Mouse (Mus musculus): ENCODE results near the gene Gne. TPM values are rescaled to one million over a fixed set of nuclear protein-coding genes. Genes with fewer than 3 reads are reported as not detected.
"Not testable (repeated sequence)": the region's sequence is repeated elsewhere in the genome, so short reads cannot be mapped to it uniquely, and the experiment has no call there.

Gene Gne
- polyA plus RNA-seq, 1 experiment from 2014 or later = 26.4 TPM

DNA sequence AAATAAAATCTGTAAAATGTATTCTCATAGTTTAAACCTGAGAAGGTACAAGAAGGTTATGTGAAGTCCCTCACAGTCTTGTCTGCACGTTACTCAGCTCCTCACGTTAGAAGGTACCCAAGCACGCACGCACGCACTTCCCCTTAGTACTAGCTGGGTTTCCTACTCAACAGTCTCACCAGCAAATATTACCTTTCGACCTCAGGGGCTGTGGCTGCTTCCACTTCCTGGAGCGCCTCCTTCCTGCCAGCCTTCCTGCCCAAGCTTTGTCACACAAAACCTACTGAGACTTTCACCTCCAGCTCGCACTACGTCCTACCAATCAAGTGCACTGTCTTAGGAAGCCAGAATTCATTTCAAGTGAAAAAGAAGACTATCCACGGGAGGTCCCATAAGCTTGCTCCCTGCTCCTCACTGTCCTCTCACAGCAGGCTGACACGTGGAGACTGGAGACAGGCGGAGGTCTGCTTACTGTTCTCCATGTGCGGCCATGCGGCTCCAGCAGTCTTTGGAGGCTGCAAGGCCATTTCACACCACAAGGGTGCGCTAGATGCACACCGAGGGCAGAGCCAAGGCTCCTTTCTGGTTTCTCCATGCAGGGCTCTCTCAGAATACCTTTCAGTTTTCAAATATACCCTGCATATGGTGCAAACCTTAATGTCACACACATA, 18.5 kb downstream of the Gne start:
- Histone ChIP-seq H3K9me3 (ENCODE audit: low read length) (no peaks in the 10 kb centered on the region), H3K27ac (ENCODE audit: low read length) (no peak overlapping the region), H3K9ac (replicated peaks; ENCODE audit: low read length) (0 out of 2 replicates have a peak overlapping the region, but pooled peaks have one; percentile 43), H3K36me3 (ENCODE audit: insufficient read depth, low read length) (no peaks in the 10 kb centered on the region), H3K4me1 (ENCODE audit: insufficient read depth, low read length) (peaks cover 4% of the 10 kb centered on the region; the same call in 1 of the 2 replicates), H3K4me3 (ENCODE audit: low read length) (peak overlapping the region; percentile 29; the same call in 1 of the 2 replicates), H3K4me2 (replicated peaks; ENCODE audit: low read depth, low read length) (peak overlapping the region; percentile 49), H3K27me3 (ENCODE audit: insufficient read depth, low read length) (no peaks in the 10 kb centered on the region)
- 27% methylated on average over 16 of the region's 16 CpGs for WGBS
- peak; percentile 90 for ATAC-seq (ENCODE audit: low FRiP score, low TSS enrichment)

DNA sequence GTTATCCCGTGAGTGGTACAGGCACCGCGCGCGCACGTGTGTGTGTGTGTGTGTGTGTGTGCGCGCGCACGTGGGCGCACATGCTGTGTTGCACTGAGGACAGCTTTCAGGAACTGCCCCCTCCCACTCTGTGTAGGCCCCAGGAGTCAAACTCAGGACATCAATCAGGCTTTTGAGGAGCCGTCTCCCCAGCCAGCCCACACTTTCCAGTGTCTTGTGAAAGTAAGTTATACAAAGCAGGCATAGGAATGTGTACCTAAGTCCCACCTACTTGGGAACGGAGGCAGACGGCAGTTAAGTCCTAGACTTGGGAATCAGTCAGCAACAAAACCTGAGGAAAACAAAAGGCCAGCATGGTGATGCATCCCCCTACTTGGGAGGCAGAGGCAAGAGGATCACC, 21.2 kb downstream of the Gne start:
- Histone ChIP-seq H3K27me3 (ENCODE audit: insufficient read depth, low read length) (no peaks in the 10 kb centered on the region), H3K4me2 (replicated peaks; ENCODE audit: low read depth, low read length) (no peak overlapping the region), H3K4me3 (ENCODE audit: low read length) (no peak overlapping the region), H3K9me3 (ENCODE audit: low read length) (no peaks in the 10 kb centered on the region), H3K4me1 (ENCODE audit: insufficient read depth, low read length) (no peaks in the 10 kb centered on the region), H3K36me3 (ENCODE audit: insufficient read depth, low read length) (no peaks in the 10 kb centered on the region), H3K27ac (ENCODE audit: low read length) (no peak overlapping the region), H3K9ac (replicated peaks; ENCODE audit: low read length) (no peak overlapping the region)
- ATAC-seq (ENCODE audit: low FRiP score, low TSS enrichment) = no peak
- 81% methylated on average over 14 of the region's 14 CpGs for WGBS

DNA sequence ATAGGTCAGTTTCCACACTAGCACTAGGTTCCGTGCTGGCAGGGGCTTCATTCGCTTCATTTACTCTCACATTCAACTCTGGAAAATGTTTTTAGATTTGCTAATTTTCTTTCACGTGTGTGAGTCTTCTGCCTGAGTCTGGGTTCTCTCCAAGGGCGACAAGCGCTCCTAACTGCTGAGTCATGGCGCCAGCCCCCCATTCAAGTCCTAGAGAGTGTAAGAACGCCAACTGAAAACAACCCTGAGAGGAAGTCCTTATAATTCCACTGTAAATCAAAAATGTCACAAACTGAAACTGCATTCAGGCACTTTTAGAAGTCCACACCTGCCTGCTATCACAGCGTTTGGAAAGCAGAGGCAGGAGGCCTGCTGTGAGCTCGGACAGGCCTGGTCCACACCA, 21.9 kb downstream of the Gne start:
- H3K27ac ChIP-seq (ENCODE audit: low read length) = no peak overlapping the region
- no peak overlapping the region for H3K9ac ChIP-seq (replicated peaks; ENCODE audit: low read length)
- H3K36me3 ChIP-seq (ENCODE audit: insufficient read depth, low read length) = 0 out of 2 replicates have a peak, but pooled peaks cover 2% of the 10 kb centered on the region
- 61% methylated on average over 9 of the region's 9 CpGs for WGBS
- ATAC-seq (ENCODE audit: low FRiP score, low TSS enrichment) = no peak
- H3K9me3 ChIP-seq (ENCODE audit: low read length) = no peaks in the 10 kb centered on the region
- H3K4me2 ChIP-seq (replicated peaks; ENCODE audit: low read depth, low read length) = no peak overlapping the region
- no peaks in the 10 kb centered on the region for H3K27me3 ChIP-seq (ENCODE audit: insufficient read depth, low read length)
- no peaks in the 10 kb centered on the region for H3K4me1 ChIP-seq (ENCODE audit: insufficient read depth, low read length)
- no peak overlapping the region for H3K4me3 ChIP-seq (ENCODE audit: low read length)

DNA sequence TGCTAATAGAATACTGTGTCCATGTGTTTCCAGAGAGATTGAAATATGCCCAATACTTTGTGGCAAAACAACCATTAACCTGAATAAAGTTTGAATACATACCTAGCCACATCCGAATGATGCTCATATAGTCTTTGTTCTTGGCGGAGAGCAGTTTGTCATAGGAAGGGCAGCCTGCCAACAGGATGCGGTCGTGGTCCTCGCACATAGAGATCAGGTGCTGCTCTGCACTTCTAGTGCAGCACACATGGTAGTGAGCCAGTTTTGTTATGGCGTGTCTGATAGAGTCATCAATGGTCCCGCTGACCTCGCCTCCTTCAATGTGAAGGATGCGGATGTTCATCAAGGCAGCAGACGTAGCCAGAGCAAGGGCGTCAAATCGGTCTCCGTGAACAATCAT, 24.3 kb downstream of the Gne start:
- Histone ChIP-seq H3K9ac (replicated peaks; ENCODE audit: low read length) (no peak overlapping the region), H3K27ac (ENCODE audit: low read length) (no peak overlapping the region), H3K27me3 (ENCODE audit: insufficient read depth, low read length) (no peaks in the 10 kb centered on the region), H3K36me3 (ENCODE audit: insufficient read depth, low read length) (0 out of 2 replicates have a peak, but pooled peaks cover 4% of the 10 kb centered on the region), H3K4me3 (ENCODE audit: low read length) (no peak overlapping the region), H3K9me3 (ENCODE audit: low read length) (no peaks in the 10 kb centered on the region), H3K4me2 (replicated peaks; ENCODE audit: low read depth, low read length) (no peak overlapping the region), H3K4me1 (ENCODE audit: insufficient read depth, low read length) (no peaks in the 10 kb centered on the region)
- no peak for ATAC-seq (ENCODE audit: low FRiP score, low TSS enrichment)
- 92% methylated on average over 13 of the region's 13 CpGs for WGBS

DNA sequence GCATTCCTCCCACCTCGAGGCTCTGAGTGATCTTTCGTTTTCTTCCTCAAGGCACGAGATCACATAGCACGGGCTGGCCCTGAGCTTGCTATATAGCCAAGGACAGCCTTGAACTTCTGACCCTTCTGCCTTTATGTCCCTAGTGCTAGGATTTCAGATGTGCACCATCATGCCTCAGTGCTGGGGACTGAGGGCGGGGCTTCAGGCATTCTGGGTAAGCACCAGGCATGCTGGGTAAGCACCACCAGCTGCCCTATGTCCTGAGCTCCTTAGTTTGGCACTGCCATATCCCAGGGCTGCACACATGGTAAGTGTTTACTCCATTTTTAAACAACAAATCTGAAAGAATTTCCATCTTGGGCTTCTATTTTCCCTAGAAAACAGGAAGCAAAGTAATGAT, 34.2 kb downstream of the Gne start:
- Histone ChIP-seq H3K36me3 (ENCODE audit: insufficient read depth, low read length) (peaks cover 6% of the 10 kb centered on the region; the same call in 1 of the 2 replicates), H3K27me3 (ENCODE audit: insufficient read depth, low read length) (no peaks in the 10 kb centered on the region), H3K4me1 (ENCODE audit: insufficient read depth, low read length) (no peaks in the 10 kb centered on the region), H3K4me3 (ENCODE audit: low read length) (no peak overlapping the region), H3K4me2 (replicated peaks; ENCODE audit: low read depth, low read length) (no peak overlapping the region), H3K27ac (ENCODE audit: low read length) (no peak overlapping the region), H3K9me3 (ENCODE audit: low read length) (no peaks in the 10 kb centered on the region), H3K9ac (replicated peaks; ENCODE audit: low read length) (no peak overlapping the region)
- ATAC-seq (ENCODE audit: low FRiP score, low TSS enrichment) = no peak
- WGBS = 63% methylated on average over 5 of the region's 5 CpGs

DNA sequence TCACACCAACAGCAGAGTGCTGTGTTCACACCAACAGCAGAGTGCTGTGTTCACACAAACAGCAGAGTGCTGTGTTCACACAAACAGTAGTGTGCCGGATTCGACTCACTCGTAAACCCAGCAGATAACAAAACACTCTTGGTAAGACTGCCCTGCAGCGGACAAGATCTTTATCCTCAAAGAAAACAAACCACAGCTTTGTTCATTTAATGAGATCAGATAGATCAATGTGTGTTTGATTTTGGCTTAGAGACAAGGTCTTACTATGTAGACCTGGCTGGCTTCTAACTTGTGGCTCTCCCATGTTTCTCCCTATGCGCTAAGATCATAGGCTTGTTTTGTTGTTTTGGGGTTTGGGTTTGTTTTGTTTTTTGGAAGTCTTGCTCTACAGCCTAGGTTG, 37.9 kb downstream of the Gne start:
- WGBS = 67% methylated on average over 5 of the region's 5 CpGs
- H3K4me1 ChIP-seq (ENCODE audit: insufficient read depth, low read length) = no peaks in the 10 kb centered on the region
- H3K36me3 ChIP-seq (ENCODE audit: insufficient read depth, low read length) = peaks cover 15% of the 10 kb centered on the region
- no peak overlapping the region for H3K4me3 ChIP-seq (ENCODE audit: low read length)
- H3K9ac ChIP-seq (replicated peaks; ENCODE audit: low read length) = no peak overlapping the region
- H3K4me2 ChIP-seq (replicated peaks; ENCODE audit: low read depth, low read length) = no peak overlapping the region
- H3K27ac ChIP-seq (ENCODE audit: low read length) = no peak overlapping the region
- ATAC-seq (ENCODE audit: low FRiP score, low TSS enrichment) = no peak
- H3K27me3 ChIP-seq (ENCODE audit: insufficient read depth, low read length) = no peaks in the 10 kb centered on the region
- no peaks in the 10 kb centered on the region for H3K9me3 ChIP-seq (ENCODE audit: low read length)

DNA sequence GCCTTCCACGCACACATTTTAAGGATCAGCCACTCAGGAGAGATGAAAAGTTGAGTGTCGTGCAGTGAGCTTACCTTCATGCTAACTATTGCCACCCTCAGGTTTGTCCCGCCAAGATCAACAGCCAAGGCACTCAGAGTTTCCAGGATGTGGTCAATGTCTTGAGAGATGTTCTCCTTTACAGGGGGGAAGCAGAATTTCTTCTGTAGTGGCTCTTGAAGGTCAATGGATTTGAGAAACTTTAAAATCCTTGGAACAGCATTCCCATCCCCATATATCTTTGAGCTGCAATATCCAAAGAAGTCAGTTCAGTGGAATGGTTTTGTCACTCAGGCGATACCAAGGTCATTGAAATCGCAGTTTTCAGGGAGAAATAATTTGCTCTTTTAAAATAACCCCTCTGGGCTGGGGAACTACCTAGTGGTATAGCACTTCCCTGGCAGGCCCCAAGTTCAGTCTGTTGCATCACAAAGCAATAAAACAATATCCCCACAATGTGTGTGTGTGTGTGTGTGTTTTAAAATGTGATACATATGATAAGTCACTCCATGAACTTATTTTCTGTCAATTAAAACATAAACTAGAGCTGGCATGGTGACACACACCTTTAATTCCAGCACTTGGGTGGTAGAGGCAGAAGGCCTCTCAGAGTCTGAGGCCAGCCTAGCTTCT, 39.2 kb downstream of the Gne start:
- ATAC-seq (ENCODE audit: low FRiP score, low TSS enrichment) = no peak
- WGBS = 93% methylated on average over 5 of the region's 5 CpGs
- Histone ChIP-seq H3K27me3 (ENCODE audit: insufficient read depth, low read length) (no peaks in the 10 kb centered on the region), H3K4me3 (ENCODE audit: low read length) (no peak overlapping the region), H3K9me3 (ENCODE audit: low read length) (no peaks in the 10 kb centered on the region), H3K9ac (replicated peaks; ENCODE audit: low read length) (no peak overlapping the region), H3K36me3 (ENCODE audit: insufficient read depth, low read length) (peaks cover 22% of the 10 kb centered on the region), H3K4me1 (ENCODE audit: insufficient read depth, low read length) (no peaks in the 10 kb centered on the region), H3K27ac (ENCODE audit: low read length) (no peak overlapping the region), H3K4me2 (replicated peaks; ENCODE audit: low read depth, low read length) (no peak overlapping the region)

DNA sequence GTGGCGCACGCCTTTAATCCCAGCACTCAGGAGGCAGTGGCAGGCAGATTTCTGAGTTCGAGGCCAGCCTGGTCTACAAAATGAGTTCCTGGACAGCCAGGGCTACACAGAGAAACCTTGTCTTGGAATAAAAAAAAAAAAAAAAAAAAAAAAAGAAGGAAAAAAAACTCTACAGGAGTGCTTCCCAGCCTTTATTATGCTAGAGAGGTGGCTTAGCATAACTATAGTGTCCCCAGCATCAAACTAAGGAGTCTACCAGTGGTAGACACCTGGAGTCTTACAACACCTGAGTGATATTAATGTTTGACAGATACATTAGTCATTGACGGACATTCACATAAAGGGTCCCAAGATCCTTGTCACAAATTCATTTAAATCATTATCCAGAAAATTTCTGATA, 40.8 kb downstream of the Gne start:
- ATAC-seq (ENCODE audit: low FRiP score, low TSS enrichment); H3K4me1 ChIP-seq (ENCODE audit: insufficient read depth, low read length): not testable (repeated sequence)
- WGBS = 93% methylated on average over 4 of the region's 4 CpGs

DNA sequence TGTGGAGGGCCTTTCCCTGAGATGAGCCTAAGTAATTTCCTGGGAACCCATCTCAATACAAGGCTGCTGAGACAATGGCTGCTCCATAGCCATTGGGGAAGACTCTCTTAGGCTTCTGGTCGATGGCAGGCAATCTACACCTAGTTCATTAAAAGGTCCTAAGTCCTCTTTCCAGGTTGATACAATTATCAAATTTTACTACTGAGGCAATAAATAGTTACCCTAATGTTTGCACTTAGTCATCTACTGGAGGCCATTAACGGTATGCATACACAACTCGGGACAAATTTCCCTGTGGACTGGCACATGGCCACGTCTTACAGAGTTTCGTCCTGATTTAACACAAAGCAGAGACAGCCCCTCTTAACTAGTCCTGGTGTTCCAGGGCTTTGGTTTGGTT, 41.5 kb downstream of the Gne start:
- Histone ChIP-seq H3K4me3 (ENCODE audit: low read length) (no peak overlapping the region), H3K27ac (ENCODE audit: low read length) (no peak overlapping the region), H3K36me3 (ENCODE audit: insufficient read depth, low read length) (peaks cover 22% of the 10 kb centered on the region), H3K4me2 (replicated peaks; ENCODE audit: low read depth, low read length) (no peak overlapping the region), H3K27me3 (ENCODE audit: insufficient read depth, low read length) (no peaks in the 10 kb centered on the region), H3K4me1 (ENCODE audit: insufficient read depth, low read length) (no peaks in the 10 kb centered on the region), H3K9me3 (ENCODE audit: low read length) (no peaks in the 10 kb centered on the region), H3K9ac (replicated peaks; ENCODE audit: low read length) (no peak overlapping the region)
- ATAC-seq (ENCODE audit: low FRiP score, low TSS enrichment) = no peak
- WGBS = 90% methylated on average over 5 of the region's 5 CpGs

More for the DNA sequence above, 40.8 kb downstream of the Gne start:
- H3K4me2 ChIP-seq (replicated peaks; ENCODE audit: low read depth, low read length); H3K9me3 ChIP-seq (ENCODE audit: low read length); H3K27me3 ChIP-seq (ENCODE audit: insufficient read depth, low read length); H3K4me3 ChIP-seq (ENCODE audit: low read length); H3K9ac ChIP-seq (replicated peaks; ENCODE audit: low read length); H3K27ac ChIP-seq (ENCODE audit: low read length): not testable (repeated sequence)
- H3K36me3 ChIP-seq (ENCODE audit: insufficient read depth, low read length) = peaks cover 22% of the 10 kb centered on the region

DNA sequence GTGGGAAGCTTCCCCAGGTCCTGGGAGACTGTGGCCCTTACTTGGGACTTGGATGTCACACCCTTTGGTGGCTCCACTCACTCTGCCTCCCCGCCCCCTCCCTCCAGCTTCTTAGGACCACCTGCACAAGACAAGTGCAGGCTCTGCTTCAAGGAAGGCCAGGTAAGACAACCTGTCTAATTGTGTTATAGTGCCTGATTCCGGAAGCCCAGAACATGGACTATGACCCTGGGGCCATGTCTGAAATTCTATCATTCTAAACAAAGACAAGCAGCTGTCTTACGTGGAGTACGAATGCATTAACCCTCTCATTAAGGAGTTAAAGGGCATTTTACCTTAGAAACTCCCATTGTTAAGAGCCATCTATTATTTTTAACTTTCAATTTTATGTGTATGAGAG, 43.2 kb downstream of the Gne start:
- H3K4me2 ChIP-seq (replicated peaks; ENCODE audit: low read depth, low read length) = no peak overlapping the region
- H3K4me1 ChIP-seq (ENCODE audit: insufficient read depth, low read length) = no peaks in the 10 kb centered on the region
- no peak overlapping the region for H3K4me3 ChIP-seq (ENCODE audit: low read length)
- H3K27me3 ChIP-seq (ENCODE audit: insufficient read depth, low read length) = no peaks in the 10 kb centered on the region
- peaks cover 29% of the 10 kb centered on the region for H3K36me3 ChIP-seq (ENCODE audit: insufficient read depth, low read length)
- 92% methylated on average over 4 of the region's 4 CpGs for WGBS
- no peak overlapping the region for H3K27ac ChIP-seq (ENCODE audit: low read length)
- H3K9me3 ChIP-seq (ENCODE audit: low read length) = no peaks in the 10 kb centered on the region
- ATAC-seq (ENCODE audit: low FRiP score, low TSS enrichment) = no peak
- no peak overlapping the region for H3K9ac ChIP-seq (replicated peaks; ENCODE audit: low read length)

All from kidney, embryonic 16.5 days (tissue).